Mouse (Mus musculus) limb, embryonic 13.5 days (tissue): ENCODE data around the gene Phgdh. TPM values are rescaled to one million over a fixed set of nuclear protein-coding genes. Genes with fewer than 3 reads are reported as not detected.

Source experiments
- ATAC-seq: fragments of 200-750 bp; cut with Nextera tagmentation; 2 replicates; pipeline ENCODE4 v1.8.0; 2017; ENCODE audit warnings: low read depth, moderate number of reproducible peaks, moderate TSS enrichment; ENCODE audit not compliant: low FRiP score
- H3K27ac ChIP-seq: fragments of 300-500 bp; sonication (generic); 2 replicates; pipeline ENCODE4 v1.5.1; 2015; ENCODE audit warnings: inconsistent platforms, mild to moderate bottlenecking, moderate library complexity
- H3K27me3 ChIP-seq: fragments of 300-500 bp; sonication (generic); 2 replicates; pipeline ENCODE4 v1.6.1; 2015; ENCODE audit warnings: mild to moderate bottlenecking, inconsistent platforms
- H3K36me3 ChIP-seq: fragments of 300-500 bp; sonication (generic); 2 replicates; pipeline ENCODE4 v1.6.1; 2015; ENCODE audit warnings: inconsistent platforms, mild to moderate bottlenecking, moderate library complexity
- H3K4me1 ChIP-seq: fragments of 300-500 bp; sonication (generic); 2 replicates; pipeline ENCODE4 v1.6.1; 2015; ENCODE audit warnings: inconsistent platforms
- H3K4me2 ChIP-seq: fragments of 300-500 bp; sonication (generic); replicated peaks from 2 replicates; pipeline ENCODE4 v1.6.1; 2015; ENCODE audit warnings: inconsistent platforms, mild to moderate bottlenecking, moderate library complexity
- H3K4me3 ChIP-seq: fragments of 300-500 bp; sonication (generic); 2 replicates; pipeline ENCODE4 v1.5.1; 2015; ENCODE audit warnings: moderate library complexity, mild to moderate bottlenecking, inconsistent platforms
- H3K9ac ChIP-seq: fragments of 300-500 bp; sonication (generic); 2 replicates; pipeline ENCODE4 v1.6.1; 2015; ENCODE audit warnings: mild to moderate bottlenecking, inconsistent platforms
- H3K9me3 ChIP-seq: fragments of 300-500 bp; sonication (generic); 2 replicates; pipeline ENCODE4 v1.6.1; 2016; ENCODE audit warnings: inconsistent platforms
- WGBS: fragments of 180-500 bp; shearing (Covaris S2); methylation state at CpG from one replicate; pipeline ENCODE4 v1.1.7; 2015; 5-methylcytosine and 5-hydroxymethylcytosine counted together
- polyA plus RNA-seq: library from polyadenylated mRNA; unstranded; fragments of >200 nt; fragmentation: Nextera tagmentation; extraction: Ambion mirVana; gene quantifications from 2 replicates; pipeline ENCODE4 v1.2.1, GENCODE M21; 2015

The Phgdh gene
- polyA plus RNA-seq, 1 experiment from 2014 or later: 258 TPM

- Histone ChIP-seq H3K9ac (no peak overlapping the region), H3K27ac (no peak overlapping the region), H3K9me3 (no peaks in the 10 kb centered on the region), H3K4me2 (no peak overlapping the region), H3K27me3 (no peaks in the 10 kb centered on the region), H3K36me3 (peaks cover 44% of the 10 kb centered on the region), H3K4me3 (no peak overlapping the region), H3K4me1 (peaks cover 20% of the 10 kb centered on the region)
- no peak for ATAC-seq
- WGBS: 84% methylated on average over 9 of the region's 9 CpGs
Observed at GRCm38 (mm10) chr3:98313294-98314155, 26.3 kb downstream of the Phgdh start.

GRCm38 (mm10) chr3:98312867-98313266 lies 26.9 kb downstream of the Phgdh start:
- Histone ChIP-seq H3K27me3 (no peaks in the 10 kb centered on the region), H3K9ac (no peak overlapping the region), H3K4me3 (no peak overlapping the region), H3K9me3 (no peaks in the 10 kb centered on the region), H3K4me1 (peaks cover 14% of the 10 kb centered on the region), H3K27ac (no peak overlapping the region), H3K36me3 (peaks cover 39% of the 10 kb centered on the region), H3K4me2 (no peak overlapping the region)
- no peak for ATAC-seq
- WGBS: 43% methylated on average over 7 of the region's 7 CpGs

DNA sequence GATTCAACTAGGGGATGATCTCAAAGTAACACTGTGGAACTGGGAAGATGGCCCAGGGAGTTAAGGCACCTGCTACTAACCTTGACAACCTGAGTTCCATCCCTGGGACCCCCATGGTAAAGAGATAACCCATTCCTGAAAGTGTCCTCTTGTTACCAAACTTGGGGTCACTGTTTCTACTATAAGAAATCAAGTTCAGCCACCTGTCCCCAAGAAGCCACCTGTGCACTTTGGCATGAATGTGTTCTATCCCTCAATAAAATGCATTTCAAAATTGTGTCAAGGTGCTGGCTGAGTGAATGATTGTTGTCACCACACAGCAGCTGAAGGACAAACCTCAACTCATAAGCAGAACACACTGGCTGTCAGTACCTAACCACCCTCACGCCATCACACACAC lies 29.3 kb downstream of the Phgdh start:
- Histone ChIP-seq H3K4me1 (no peaks in the 10 kb centered on the region), H3K9ac (no peak overlapping the region), H3K9me3 (no peaks in the 10 kb centered on the region), H3K36me3 (peaks cover 22% of the 10 kb centered on the region), H3K4me2 (no peak overlapping the region), H3K27ac (no peak overlapping the region), H3K27me3 (no peaks in the 10 kb centered on the region), H3K4me3 (no peak overlapping the region)
- ATAC-seq: no peak
- WGBS: 89% methylated on average over 1 of the region's 1 CpGs

DNA sequence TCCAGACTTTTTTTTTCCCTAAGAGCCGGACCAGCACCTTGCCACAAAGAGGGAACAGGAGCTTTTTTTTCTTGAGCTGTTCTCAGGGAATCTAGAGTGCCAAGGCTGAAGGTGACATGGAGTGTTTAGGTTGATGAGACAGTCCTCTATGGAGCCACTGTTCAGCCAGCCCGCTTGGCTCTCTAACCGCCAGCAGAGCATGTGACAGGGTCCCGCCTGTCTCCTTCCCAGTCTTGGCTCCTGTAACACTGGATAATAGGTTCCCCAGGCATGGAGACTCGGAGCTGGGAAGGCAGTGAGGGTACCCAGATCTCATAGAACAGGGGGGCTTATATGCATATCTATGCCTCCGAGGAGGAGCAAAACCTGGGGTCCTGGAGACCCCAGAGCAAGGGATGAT lies 31.2 kb downstream of the Phgdh start:
- ATAC-seq: no peak
- no peaks in the 10 kb centered on the region for H3K27me3 ChIP-seq

GRCm38 (mm10) chr3:98301761-98302160 lies 38.0 kb downstream of the Phgdh start:
- Histone ChIP-seq H3K27ac (no peak overlapping the region), H3K4me2 (no peak overlapping the region), H3K27me3 (no peaks in the 10 kb centered on the region), H3K4me3 (no peak overlapping the region), H3K36me3 (no peaks in the 10 kb centered on the region), H3K9ac (no peak overlapping the region), H3K4me1 (no peaks in the 10 kb centered on the region), H3K9me3 (no peaks in the 10 kb centered on the region)
- no peak for ATAC-seq
- WGBS: 86% methylated on average over 3 of the region's 3 CpGs

More for the DNA sequence above, 31.2 kb downstream of the Phgdh start:
- Histone ChIP-seq H3K4me1 (no peaks in the 10 kb centered on the region), H3K4me2 (no peak overlapping the region), H3K36me3 (peaks cover 4% of the 10 kb centered on the region), H3K27ac (no peak overlapping the region), H3K4me3 (no peak overlapping the region), H3K9ac (no peak overlapping the region), H3K9me3 (no peaks in the 10 kb centered on the region)
- WGBS: 87% methylated on average over 6 of the region's 6 CpGs

DNA sequence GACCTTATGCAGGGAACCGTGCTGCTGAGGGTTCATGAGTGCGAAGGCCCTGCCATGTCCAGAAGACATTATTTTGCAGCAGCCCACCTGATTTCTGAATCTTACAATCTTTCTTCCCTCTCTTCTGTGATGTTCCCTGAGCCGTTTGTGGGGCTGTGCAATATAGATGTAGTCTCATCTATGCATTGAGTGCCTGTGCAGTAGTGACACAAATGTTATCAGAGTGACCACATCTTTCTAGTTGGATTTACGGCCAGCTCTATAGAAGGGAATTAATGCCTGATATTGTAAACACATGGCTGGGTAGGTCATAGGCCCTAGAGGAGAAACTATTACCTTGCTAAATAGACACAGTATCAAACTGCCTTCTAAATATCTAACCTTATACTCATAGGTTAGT lies 39.5 kb downstream of the Phgdh start:
- no peak overlapping the region for H3K9ac ChIP-seq
- H3K27me3 ChIP-seq: no peaks in the 10 kb centered on the region
- H3K4me3 ChIP-seq: no peak overlapping the region
- WGBS: 91% methylated on average over 4 of the region's 4 CpGs
- no peak for ATAC-seq
- H3K9me3 ChIP-seq: no peaks in the 10 kb centered on the region
- no peak overlapping the region for H3K4me2 ChIP-seq
- no peaks in the 10 kb centered on the region for H3K36me3 ChIP-seq
- no peak overlapping the region for H3K27ac ChIP-seq
- H3K4me1 ChIP-seq: no peaks in the 10 kb centered on the region

DNA sequence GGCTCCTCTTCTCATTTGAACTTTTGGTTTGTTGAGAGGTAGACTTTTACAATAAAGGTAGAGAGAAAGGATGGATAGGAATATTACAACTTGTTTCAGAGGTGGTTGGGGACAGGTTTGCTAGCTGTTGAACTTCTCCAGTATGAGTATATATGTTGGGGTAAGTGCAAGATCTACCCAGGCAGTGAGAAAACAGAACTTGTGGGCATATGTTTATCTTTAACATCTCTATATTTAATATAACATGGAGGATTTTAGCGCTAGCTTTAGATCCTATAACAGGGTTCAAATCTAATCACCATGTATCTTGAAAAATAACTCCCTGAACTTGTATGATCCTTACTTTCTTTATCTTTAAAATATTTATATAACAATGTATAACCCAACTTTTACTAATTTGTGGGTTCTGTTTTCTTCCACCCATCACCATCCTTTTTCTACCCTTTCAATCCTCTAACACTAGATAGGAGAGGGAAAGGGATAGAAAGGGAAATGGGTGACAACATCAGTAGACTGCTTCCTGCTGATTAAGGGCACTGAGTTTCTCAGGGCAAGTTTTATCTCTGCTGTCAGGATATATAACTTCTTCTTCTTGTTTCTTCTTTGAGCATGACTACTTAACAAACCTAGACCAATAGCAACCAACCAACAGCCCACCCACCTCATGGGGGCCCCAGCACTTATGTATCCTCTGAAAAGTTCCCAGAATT lies 40.2 kb downstream of the Phgdh start:
- H3K4me3 ChIP-seq: no peak overlapping the region
- no peak overlapping the region for H3K4me2 ChIP-seq
- no peaks in the 10 kb centered on the region for H3K27me3 ChIP-seq
- ATAC-seq: no peak
- no peaks in the 10 kb centered on the region for H3K36me3 ChIP-seq
- no peak overlapping the region for H3K9ac ChIP-seq
- H3K9me3 ChIP-seq: no peaks in the 10 kb centered on the region
- H3K27ac ChIP-seq: no peak overlapping the region
- WGBS: 97% methylated on average over 1 of the region's 1 CpGs
- no peaks in the 10 kb centered on the region for H3K4me1 ChIP-seq

DNA sequence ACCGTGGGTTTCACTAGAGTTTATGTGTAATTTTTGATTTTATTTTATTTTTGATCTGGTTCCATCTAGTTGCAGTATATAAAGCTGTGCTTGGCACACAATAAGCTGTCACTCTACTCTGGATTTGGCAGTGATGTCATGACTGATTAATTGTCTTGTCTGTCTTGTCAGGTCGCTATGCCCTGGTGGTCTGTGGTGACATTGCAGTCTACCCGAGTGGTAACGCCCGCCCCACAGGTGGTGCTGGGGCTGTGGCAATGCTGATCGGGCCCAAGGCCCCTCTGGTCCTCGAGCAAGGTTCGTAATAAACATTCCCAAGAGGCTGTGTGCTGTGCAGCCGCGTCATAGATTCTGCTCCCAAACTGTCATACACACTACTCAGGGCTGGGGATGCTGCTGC lies 43.8 kb downstream of the Phgdh start:
- Histone ChIP-seq H3K4me1 (no peaks in the 10 kb centered on the region), H3K27me3 (no peaks in the 10 kb centered on the region), H3K9ac (no peak overlapping the region), H3K4me3 (no peak overlapping the region), H3K27ac (no peak overlapping the region), H3K36me3 (no peaks in the 10 kb centered on the region), H3K4me2 (no peak overlapping the region), H3K9me3 (no peaks in the 10 kb centered on the region)
- WGBS: 68% methylated on average over 10 of the region's 10 CpGs
- ATAC-seq: no peak

GRCm38 (mm10) chr3:98291044-98291443 lies 48.7 kb downstream of the Phgdh start:
- no peaks in the 10 kb centered on the region for H3K9me3 ChIP-seq
- no peaks in the 10 kb centered on the region for H3K4me1 ChIP-seq
- no peaks in the 10 kb centered on the region for H3K36me3 ChIP-seq
- no peak for ATAC-seq
- H3K27me3 ChIP-seq: no peaks in the 10 kb centered on the region
- H3K4me2 ChIP-seq: no peak overlapping the region
- no peak overlapping the region for H3K4me3 ChIP-seq
- H3K27ac ChIP-seq: no peak overlapping the region
- 91% methylated on average over 9 of the region's 9 CpGs for WGBS
- H3K9ac ChIP-seq: no peak overlapping the region

GRCm38 (mm10) chr3:98283205-98283604 lies 56.6 kb downstream of the Phgdh start:
- WGBS: 93% methylated on average over 5 of the region's 5 CpGs
- H3K4me3 ChIP-seq: no peak overlapping the region
- H3K9me3 ChIP-seq: no peaks in the 10 kb centered on the region
- H3K36me3 ChIP-seq: no peaks in the 10 kb centered on the region
- H3K27me3 ChIP-seq: no peaks in the 10 kb centered on the region
- H3K4me1 ChIP-seq: peaks cover 18% of the 10 kb centered on the region
- no peak overlapping the region for H3K27ac ChIP-seq
- H3K9ac ChIP-seq: no peak overlapping the region
- no peak for ATAC-seq
- no peak overlapping the region for H3K4me2 ChIP-seq

GRCm38 (mm10) chr3:98282422-98282821 lies 57.4 kb downstream of the Phgdh start:
- WGBS: 89% methylated on average over 8 of the region's 8 CpGs
- Histone ChIP-seq H3K27me3 (no peaks in the 10 kb centered on the region), H3K4me2 (no peak overlapping the region), H3K9ac (no peak overlapping the region), H3K4me1 (peaks cover 18% of the 10 kb centered on the region), H3K4me3 (no peak overlapping the region), H3K27ac (no peak overlapping the region), H3K9me3 (no peaks in the 10 kb centered on the region), H3K36me3 (no peaks in the 10 kb centered on the region)
- no peak for ATAC-seq

DNA sequence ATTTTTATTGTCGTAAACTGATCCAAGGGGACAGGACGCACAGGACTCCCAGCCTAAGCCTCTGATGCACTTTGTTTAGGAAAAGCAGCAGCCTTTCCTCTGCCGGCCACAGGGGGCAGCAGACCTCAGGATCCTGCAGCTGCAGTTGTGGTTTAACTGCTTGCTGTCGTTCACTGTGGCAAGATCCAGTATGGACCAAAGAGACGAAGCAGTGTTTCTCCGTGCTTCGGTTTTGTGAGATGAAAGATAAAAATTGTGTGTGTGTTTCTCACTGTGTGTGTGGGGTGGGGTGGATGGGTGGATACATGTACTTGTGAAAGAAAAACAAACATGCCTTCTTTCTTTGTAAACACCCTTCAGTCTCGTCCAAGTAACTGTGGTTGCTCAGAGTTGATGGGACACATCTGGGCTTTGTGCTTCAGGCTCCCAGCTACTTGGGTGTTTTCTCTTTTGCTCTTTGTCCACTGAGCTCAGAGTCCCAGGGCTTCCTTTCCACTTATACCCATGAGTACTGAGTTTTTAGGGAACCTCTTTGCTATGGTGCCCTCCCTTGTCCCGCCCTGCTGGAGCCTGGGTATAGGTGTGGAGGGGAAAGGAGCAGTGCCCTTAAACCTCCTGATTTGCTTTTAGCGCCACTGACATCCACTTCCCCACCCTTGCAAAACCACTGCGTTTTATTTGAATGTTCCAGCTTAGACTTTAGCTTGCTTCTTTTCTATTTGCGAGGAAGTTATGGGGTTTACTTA lies 58.7 kb downstream of the Phgdh start:
- Histone ChIP-seq H3K27me3 (no peaks in the 10 kb centered on the region), H3K9ac (no peak overlapping the region), H3K4me1 (peaks cover 18% of the 10 kb centered on the region), H3K27ac (no peak overlapping the region), H3K36me3 (no peaks in the 10 kb centered on the region), H3K9me3 (no peaks in the 10 kb centered on the region), H3K4me3 (no peak overlapping the region), H3K4me2 (peak overlapping the region; percentile 32; the same call in 1 of the 2 replicates)
- WGBS: 39% methylated on average over 12 of the region's 12 CpGs
- ATAC-seq: peak; percentile 71
